Mouse (Mus musculus): ENCODE measurements around the gene Itsn2.

DNA sequence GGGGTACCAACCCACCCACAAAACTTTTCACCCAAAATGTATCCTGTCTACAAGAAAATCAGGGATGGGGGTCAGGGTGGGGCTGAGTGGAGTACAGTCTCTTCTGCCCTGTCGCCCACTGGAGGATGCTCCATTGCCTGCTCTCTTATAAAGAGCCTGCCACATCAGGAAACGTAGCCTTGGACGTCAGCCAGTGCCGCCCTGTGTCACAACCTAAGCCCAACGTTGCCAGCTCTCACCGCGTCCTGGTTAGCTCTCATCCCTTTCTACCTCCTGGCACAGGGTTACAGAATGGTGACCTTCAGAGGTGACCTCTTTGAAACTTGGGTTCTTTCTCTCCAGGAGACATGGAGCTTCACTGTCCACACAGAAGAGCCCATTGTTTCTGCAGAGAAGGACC, 148.4 kb downstream of the Itsn2 start:
- TF ChIP-seq CTCF (conservative IDR thresholded peaks at IDR 0.05; ENCODE audit: insufficient read depth, insufficient read length, low read depth, low read length) (no peak), POLR2A (IDR thresholded peaks at IDR 0.05; ENCODE audit: low read depth, low read length) (no peak)

Data from kidney, adult 2 months (tissue).